Mouse (Mus musculus) MEL (cell line): ENCODE measurements around the gene Zfp39.

Experiments
- CHD1 ChIP-seq: IDR thresholded peaks from 2 replicates; pipeline ENCODE4 v1.6.1; 2012; ENCODE audit warnings: low read depth, mild to moderate bottlenecking, inconsistent platforms, low read length, improper control_type of control experiment
- CTCF ChIP-seq, 3 experiments: IDR thresholded peaks in 2 of 3; conservative IDR thresholded peaks in 1 of 3; 2 replicates each; pipeline ENCODE4 v1.5.1; 2011 to 2012; ENCODE audit warnings: low read length in 3 of 3, low read depth in 2 of 3, mild to moderate bottlenecking in 2 of 3, improper control_type of control experiment in 1 of 3, inconsistent platforms in 1 of 3, mixed read lengths in 1 of 3, moderate library complexity in 1 of 3; ENCODE audit not compliant: control insufficient read depth in 1 of 3, insufficient read depth in 1 of 3, poor library complexity in 1 of 3, severe bottlenecking in 1 of 3
- MAFK ChIP-seq: IDR thresholded peaks from 2 replicates; pipeline ENCODE4 v1.6.1; 2011; ENCODE audit warnings: low read depth, mild to moderate bottlenecking, low read length, improper control_type of control experiment, borderline replicate concordance
- MYC ChIP-seq: IDR thresholded peaks from 2 replicates; pipeline ENCODE4 v1.6.1; 2011; ENCODE audit warnings: low read depth, mild to moderate bottlenecking, low read length, improper control_type of control experiment, moderate library complexity
- POLR2AphosphoS2 ChIP-seq: IDR thresholded peaks from 2 replicates; pipeline ENCODE4 v1.6.1; 2011; ENCODE audit warnings: low read length, improper control_type of control experiment
- POLR2AphosphoS5 ChIP-seq: IDR thresholded peaks from 2 replicates; pipeline ENCODE4 v1.6.1; 2012; ENCODE audit warnings: low read depth, borderline replicate concordance, mild to moderate bottlenecking, inconsistent platforms, low read length, moderate library complexity, mixed read lengths
- TCF12 ChIP-seq: IDR thresholded peaks from 2 replicates; pipeline ENCODE4 v1.6.1; 2014; ENCODE audit warnings: low read depth, mild to moderate bottlenecking, inconsistent platforms, low read length, improper control_type of control experiment, moderate library complexity
- USF2 ChIP-seq, 2 experiments: IDR thresholded peaks; 2 replicates each; pipeline ENCODE4 v1.6.1; 2011 to 2012; ENCODE audit warnings: improper control_type of control experiment in 2 of 2, low read length in 2 of 2, borderline replicate concordance in 1 of 2, inconsistent platforms in 1 of 2, low read depth in 1 of 2, mild to moderate bottlenecking in 1 of 2; ENCODE audit not compliant: insufficient read depth in 1 of 2

DNA sequence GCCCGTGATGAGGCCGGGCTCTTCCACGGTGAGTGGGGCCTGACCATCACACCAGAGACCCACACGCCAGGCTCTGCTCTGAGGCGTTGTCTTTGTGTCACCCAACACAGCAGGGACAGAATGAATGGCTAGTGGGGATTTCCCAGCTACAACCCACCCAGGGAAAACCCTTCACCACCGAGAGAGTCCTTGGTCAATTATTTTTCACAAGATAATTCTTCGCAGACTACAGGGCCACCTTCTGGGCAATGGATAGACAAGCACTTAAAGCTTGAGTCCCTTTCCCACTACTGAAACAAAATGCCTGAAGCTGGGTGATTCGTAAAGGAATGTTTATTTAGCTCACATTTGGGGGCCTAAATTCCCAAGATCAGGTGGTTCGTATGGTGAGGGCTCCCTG, 18.4 kb upstream of the Zfp39 start:
- TF ChIP-seq CHD1 (no peak), USF2 (IDR thresholded peaks at IDR 0.05; ENCODE audit: borderline replicate concordance in 1 of 2, insufficient read depth in 1 of 2, low read depth in 1 of 2, low read length in 2 of 2) (no peak), POLR2AphosphoS5 (no peak), CTCF (IDR thresholded peaks at IDR 0.05 in 2 of 3, conservative IDR thresholded peaks at IDR 0.05 in 1 of 3; ENCODE audit: control insufficient read depth in 1 of 3, insufficient read depth in 1 of 3, low read depth in 2 of 3, low read length in 3 of 3, poor library complexity in 1 of 3, severe bottlenecking in 1 of 3) (peak in 1 of 3 experiments; percentile 16; a peak in 1 of 6 replicates), TCF12 (no peak), POLR2AphosphoS2 (no peak), MYC (no peak), MAFK (no peak)
